Mouse (Mus musculus) heart, embryonic 14.5 days (tissue): Measurements from ENCODE around the gene Ehbp1l1. TPM values are rescaled to one million over a fixed set of nuclear protein-coding genes. Genes with fewer than 3 reads are reported as not detected.

Experiments
- ATAC-seq: fragments of 200-750 bp; cut with Nextera tagmentation; 2 replicates; pipeline ENCODE4 v1.8.0; 2017; ENCODE audit warnings: low read depth, moderate TSS enrichment; ENCODE audit not compliant: insufficient number of reproducible peaks, insufficient read depth, low FRiP score
- H3K27ac ChIP-seq, 2 experiments: fragments of 200-500 bp in 1 of 2; fragments of 300-500 bp in 1 of 2; sonication (generic) in 1 of 2; replicated peaks in 1 of 2; 2 replicates each; pipeline ENCODE4 v1.5.1; 2012 to 2014; ENCODE audit warnings: low read depth in 2 of 2, low read length in 2 of 2, control low read depth in 1 of 2, mild to moderate bottlenecking in 1 of 2, mixed read lengths in 1 of 2; ENCODE audit not compliant: control insufficient read depth in 1 of 2, insufficient read depth in 1 of 2
- H3K27me3 ChIP-seq: fragments of 300-500 bp; sonication (generic); 2 replicates; pipeline ENCODE4 v1.6.1; 2014; ENCODE audit warnings: mild to moderate bottlenecking, low read length, control low read depth; ENCODE audit not compliant: control insufficient read depth, insufficient read depth
- H3K36me3 ChIP-seq: fragments of 300-500 bp; sonication (generic); 2 replicates; pipeline ENCODE4 v1.6.1; 2014; ENCODE audit warnings: mild to moderate bottlenecking, control low read depth, low read length, mixed read lengths; ENCODE audit not compliant: control insufficient read depth, insufficient read depth
- H3K4me1 ChIP-seq, 2 experiments: fragments of 200-500 bp in 1 of 2; fragments of 300-500 bp in 1 of 2; sonication (generic) in 1 of 2; 2 replicates each; pipeline ENCODE4 v1.6.1; 2012 to 2014; ENCODE audit warnings: low read length in 2 of 2, control low read depth in 1 of 2, mixed read lengths in 1 of 2; ENCODE audit not compliant: control insufficient read depth in 2 of 2, insufficient read depth in 2 of 2
- H3K4me2 ChIP-seq: fragments of 300-500 bp; sonication (generic); 2 replicates; pipeline ENCODE4 v1.6.1; 2014; ENCODE audit warnings: mild to moderate bottlenecking, low read length
- H3K4me3 ChIP-seq, 2 experiments: fragments of 200-500 bp in 1 of 2; fragments of 300-500 bp in 1 of 2; sonication (generic) in 1 of 2; 2 replicates each; pipeline ENCODE4 v1.5.1; 2012 to 2014; ENCODE audit warnings: low read length in 2 of 2, mild to moderate bottlenecking in 2 of 2, control low read depth in 1 of 2, low read depth in 1 of 2, moderate library complexity in 1 of 2; ENCODE audit not compliant: control insufficient read depth in 1 of 2, insufficient read depth in 1 of 2
- H3K9ac ChIP-seq: fragments of 300-500 bp; sonication (generic); 2 replicates; pipeline ENCODE4 v1.6.1; 2014; ENCODE audit warnings: mild to moderate bottlenecking, low read length
- H3K9me3 ChIP-seq: fragments of 300-500 bp; sonication (generic); 2 replicates; pipeline ENCODE4 v1.6.1; 2016; ENCODE audit warnings: low read length, control low read depth; ENCODE audit not compliant: control insufficient read depth
- WGBS: fragments of 180-500 bp; shearing (Covaris S2); extraction: QIAGEN DNeasy Blood & Tissue Kit; methylation state at CpG from one replicate; pipeline ENCODE4 v1.1.7; 2014; 5-methylcytosine and 5-hydroxymethylcytosine counted together
- polyA plus RNA-seq: library from polyadenylated mRNA; unstranded; fragments of >200 nt; fragmentation: Nextera tagmentation; extraction: Ambion mirVana; gene quantifications from 2 replicates; pipeline ENCODE4 v1.2.1, GENCODE M21; 2014

Gene Ehbp1l1
- 66.5 and 67.1 TPM in 2 replicates for polyA plus RNA-seq

GRCm38 (mm10) chr19:5725767-5726515, at the start of gene Ehbp1l1:
TSS of gene Ehbp1l1 (minus strand) at chr19:5726317.
- ATAC-seq, result peak; percentile 18; the same call in 1 of the 2 replicates
- WGBS, result 1% methylated on average over 49 of the region's 49 CpGs
- Histone ChIP-seq H3K4me2 (peak within 1 kb of the TSS; percentile 87), H3K9me3 (no peaks in the 10 kb centered on the region), H3K4me3 (peak within 1 kb of the TSS; percentile 84 to 96), H3K9ac (peak within 1 kb of the TSS; percentile 98), H3K27me3 (no peaks in the 10 kb centered on the region), H3K36me3 (peaks cover 48% of the 10 kb centered on the region), H3K4me1 (peaks cover 29 to 51% of the 10 kb centered on the region in 2 experiments), H3K27ac (peak within 1 kb of the TSS; percentile 97 to 98)

GRCm38 (mm10) chr19:5770925-5771860, 45.1 kb upstream of the Ehbp1l1 start, which contains the start of gene Scyl1:
TSS of gene Scyl1 (minus strand) at chr19:5771419.
- Histone ChIP-seq H3K4me1 (peaks cover 8 to 11% of the 10 kb centered on the region in 2 experiments), H3K9ac (peak within 1 kb of the TSS; percentile 82), H3K36me3 (peaks cover 38% of the 10 kb centered on the region), H3K4me3 (peak within 1 kb of the TSS; percentile 65 to 77), H3K27me3 (no peaks in the 10 kb centered on the region), H3K27ac (peak within 1 kb of the TSS; percentile 78 to 86), H3K9me3 (no peaks in the 10 kb centered on the region), H3K4me2 (peak within 1 kb of the TSS; percentile 83)
- peak; percentile 97 for ATAC-seq
- WGBS, result 1% methylated on average over 63 of the region's 64 CpGs

- Histone ChIP-seq H3K4me1 (peaks cover 8 to 11% of the 10 kb centered on the region in 2 experiments), H3K36me3 (peaks cover 47% of the 10 kb centered on the region), H3K27me3 (no peaks in the 10 kb centered on the region), H3K9ac (peak overlapping the region; percentile 82), H3K9me3 (no peaks in the 10 kb centered on the region), H3K27ac (peak overlapping the region in 1 of 2 experiments; percentile 78; a peak in 2 of 4 replicates), H3K4me2 (peak overlapping the region; percentile 83), H3K4me3 (peak overlapping the region; percentile 65 to 77)
- ATAC-seq, result no peak
- 43% methylated on average over 9 of the region's 9 CpGs for WGBS
Measured at GRCm38 (mm10) chr19:5770311-5770710, 44.2 kb upstream of the Ehbp1l1 start.

- H3K27me3 ChIP-seq, result no peaks in the 10 kb centered on the region
- WGBS, result 82% methylated on average over 4 of the region's 4 CpGs
- peaks cover 8 to 11% of the 10 kb centered on the region in 2 experiments for H3K4me1 ChIP-seq
- H3K9ac ChIP-seq, result no peak overlapping the region
- no peak overlapping the region for H3K4me2 ChIP-seq
- H3K36me3 ChIP-seq, result peaks cover 77% of the 10 kb centered on the region
- H3K27ac ChIP-seq, result no peak overlapping the region
- ATAC-seq, result no peak
- no peaks in the 10 kb centered on the region for H3K9me3 ChIP-seq
- H3K4me3 ChIP-seq, result no peak overlapping the region
Measured at GRCm38 (mm10) chr19:5767271-5767670, 41.2 kb upstream of the Ehbp1l1 start.

- Histone ChIP-seq H3K27ac (no peak overlapping the region), H3K4me1 (no peaks in the 10 kb centered on the region), H3K9ac (no peak overlapping the region), H3K4me2 (no peak overlapping the region), H3K9me3 (no peaks in the 10 kb centered on the region), H3K27me3 (no peaks in the 10 kb centered on the region), H3K4me3 (no peak overlapping the region), H3K36me3 (peaks cover 98% of the 10 kb centered on the region)
- 88% methylated on average over 6 of the region's 6 CpGs for WGBS
- ATAC-seq, result no peak
Measured at GRCm38 (mm10) chr19:5763163-5763562, 37.0 kb upstream of the Ehbp1l1 start.

DNA sequence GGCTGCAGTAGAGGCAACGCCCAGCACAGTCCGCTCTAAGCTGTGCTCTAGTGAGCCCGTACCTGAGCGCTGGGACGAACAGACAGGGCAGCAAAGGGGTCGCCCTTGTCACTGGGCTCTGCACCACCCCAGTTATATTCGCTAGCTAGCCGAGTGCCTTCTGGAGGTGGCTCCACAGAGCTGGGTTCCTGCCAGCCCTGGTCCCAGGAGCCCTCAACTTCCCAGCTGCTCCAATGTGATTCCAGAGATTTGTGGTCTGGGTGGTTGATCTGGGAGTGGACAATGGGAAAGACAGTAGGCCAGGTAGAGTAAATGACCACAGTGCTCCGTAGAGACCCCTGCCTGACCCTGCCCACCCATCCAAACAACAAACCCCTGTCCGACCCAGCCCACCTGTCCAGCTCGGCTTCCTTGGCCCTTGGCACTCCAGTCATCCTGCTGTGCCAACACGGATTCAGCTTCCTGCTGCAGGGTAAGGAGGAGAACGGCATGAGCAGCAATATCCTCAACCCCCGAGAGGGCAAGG, 32.8 kb upstream of the Ehbp1l1 start:
- Histone ChIP-seq H3K9me3 (no peaks in the 10 kb centered on the region), H3K4me1 (peaks cover 4 to 13% of the 10 kb centered on the region in 2 experiments; a peak in 3 of 4 replicates), H3K36me3 (peaks cover 76% of the 10 kb centered on the region), H3K9ac (no peak overlapping the region), H3K4me2 (no peak overlapping the region), H3K4me3 (no peak overlapping the region), H3K27me3 (peaks cover 8% of the 10 kb centered on the region; the same call in 1 of the 2 replicates), H3K27ac (no peak overlapping the region)
- WGBS, result 89% methylated on average over 14 of the region's 14 CpGs
- ATAC-seq, result no peak

GRCm38 (mm10) chr19:5756991-5757636, 31.0 kb upstream of the Ehbp1l1 start:
- no peak overlapping the region for H3K27ac ChIP-seq
- H3K36me3 ChIP-seq, result peaks cover 68% of the 10 kb centered on the region
- H3K4me1 ChIP-seq, result peaks cover 4 to 13% of the 10 kb centered on the region in 2 experiments; a peak in 3 of 4 replicates
- H3K27me3 ChIP-seq, result peaks cover 23% of the 10 kb centered on the region
- H3K4me3 ChIP-seq, result peak overlapping the region; percentile 18 to 27; a peak in 3 of 4 replicates
- no peak for ATAC-seq
- 16% methylated on average over 36 of the region's 36 CpGs for WGBS
- H3K4me2 ChIP-seq, result peak overlapping the region; percentile 66
- H3K9me3 ChIP-seq, result no peaks in the 10 kb centered on the region
- H3K9ac ChIP-seq, result peak overlapping the region; percentile 64
